Mouse (Mus musculus) gastrocnemius, postnatal 14 days (tissue): ENCODE results near the gene Nell2. TPM values are rescaled to one million over a fixed set of nuclear protein-coding genes. Genes with fewer than 3 reads are reported as not detected.

Source experiments
- DNase-seq: peaks from one replicate; pipeline ENCODE4 v3.0.0; 2021; ENCODE audit warnings: mixed read lengths
- intact Hi-C: fragments of 180-260 bp; cut with DNase I; formaldehyde crosslinking; loops from one replicate; pipeline ENCODE4 v1.15.1; 2025; ENCODE audit warnings: low total_unique reads
- total RNA-seq, 2 experiments: library from RNA; stranded (reverse); gene quantifications; 2 replicates each; pipeline ENCODE4 v1.2.3; 2021

The Nell2 gene
- total RNA-seq, 2 experiments from 2014 or later, result 0.33 to 0.51 TPM

GRCm38 (mm10) chr15:95482002-95482401 is 46.4 kb downstream of the Nell2 start:
- DNase-seq, result no peak
- intact Hi-C loops, result no loop called here

DNA sequence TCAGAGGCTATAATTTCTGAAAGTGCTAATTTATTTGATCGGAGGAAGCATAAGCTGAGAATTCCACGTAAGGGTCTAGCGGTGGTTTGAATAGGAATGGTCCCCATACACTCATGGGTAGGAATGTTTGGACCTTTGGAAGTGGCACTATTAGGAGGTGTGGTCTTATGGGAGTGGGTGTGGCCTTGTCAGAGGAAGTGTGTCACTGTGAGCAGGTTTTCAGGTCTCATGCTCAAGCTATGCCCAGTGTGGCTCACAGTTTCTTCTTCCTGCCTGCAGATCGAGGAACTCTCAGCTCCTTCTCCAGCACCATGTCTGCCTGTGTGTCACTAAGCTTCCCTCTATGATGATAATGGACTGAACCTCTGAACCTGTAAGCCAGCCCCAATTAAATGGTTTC is 46.8 kb downstream of the Nell2 start:
- intact Hi-C loops, result no loop called here
- no peak for DNase-seq

DNA sequence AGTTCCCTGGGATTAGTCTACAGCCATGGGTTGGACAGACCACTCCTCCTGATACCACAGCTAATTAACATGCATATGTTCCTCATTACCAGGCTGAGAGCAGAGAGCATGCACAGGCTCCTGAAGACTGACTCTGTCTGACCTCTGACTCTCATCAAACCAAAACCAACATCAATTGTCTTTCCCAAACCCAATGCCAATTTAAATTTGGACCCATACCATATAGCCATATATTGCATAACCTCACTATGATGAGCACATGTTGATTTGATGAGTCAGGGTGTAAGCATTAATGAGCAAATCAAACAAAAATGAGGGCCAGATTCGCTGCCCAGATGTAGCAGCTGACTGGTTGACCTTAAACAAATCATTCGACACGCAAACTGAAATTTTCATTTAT is 51.9 kb downstream of the Nell2 start:
- no peak for DNase-seq
- intact Hi-C loops, result no loop called here

DNA sequence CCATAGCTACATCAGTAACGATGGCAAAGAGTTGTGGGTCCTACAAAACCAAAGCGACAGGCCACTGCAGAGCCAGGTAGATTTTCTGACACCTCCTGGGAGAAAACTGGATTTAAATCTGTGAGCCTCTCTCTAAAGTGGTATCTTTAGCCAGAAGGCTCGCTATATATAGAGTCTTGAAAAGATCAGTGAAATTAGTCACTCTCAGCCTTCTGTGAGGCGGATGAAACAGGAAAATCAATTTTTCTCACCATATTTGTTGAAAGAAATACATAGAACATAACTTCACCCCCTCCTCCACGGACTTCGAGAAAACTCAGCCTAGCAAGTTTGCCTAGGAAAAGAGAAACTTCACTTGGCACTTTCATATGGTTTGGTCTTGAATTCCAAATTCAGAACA is 54.4 kb downstream of the Nell2 start:
- intact Hi-C loops, result no loop called here
- DNase-seq, result no peak

- no peak for DNase-seq
- intact Hi-C loops, result no loop called here
These were observed 61.2 kb downstream of the Nell2 start for GRCm38 (mm10) chr15:95467195-95467594.

- DNase-seq, result no peak
- intact Hi-C loops, result no loop called here
These were observed 68.3 kb downstream of the Nell2 start for GRCm38 (mm10) chr15:95460041-95460566.

GRCm38 (mm10) chr15:95444586-95444985 is 83.8 kb downstream of the Nell2 start:
- DNase-seq, result no peak
- intact Hi-C loops, result no loop called here

DNA sequence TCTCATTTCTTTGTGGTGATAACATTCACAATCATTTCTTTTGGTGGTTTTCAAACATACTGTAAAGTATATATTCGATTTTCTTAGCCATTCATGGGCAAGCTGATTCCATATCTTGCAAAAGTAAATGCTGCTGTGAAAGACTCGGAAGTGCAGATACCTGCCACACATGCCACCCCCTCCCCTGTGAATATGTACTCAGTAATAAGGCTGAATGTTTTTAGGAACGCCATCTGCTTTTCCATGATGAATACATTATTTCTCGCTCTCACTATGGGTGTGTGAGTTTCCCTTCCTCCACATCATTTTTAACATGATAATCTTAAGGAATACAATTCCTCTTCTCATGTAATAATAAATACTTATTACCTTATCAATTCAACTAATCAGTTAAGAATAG is 90.6 kb downstream of the Nell2 start:
- DNase-seq, result no peak
- intact Hi-C loops, result no loop called here

- DNase-seq, result no peak
- intact Hi-C loops, result no loop called here
These were observed 92.1 kb downstream of the Nell2 start for GRCm38 (mm10) chr15:95436261-95436660.

- intact Hi-C loops, result no loop called here
- DNase-seq, result no peak
These were observed 97.1 kb downstream of the Nell2 start for GRCm38 (mm10) chr15:95431156-95431799.

DNA sequence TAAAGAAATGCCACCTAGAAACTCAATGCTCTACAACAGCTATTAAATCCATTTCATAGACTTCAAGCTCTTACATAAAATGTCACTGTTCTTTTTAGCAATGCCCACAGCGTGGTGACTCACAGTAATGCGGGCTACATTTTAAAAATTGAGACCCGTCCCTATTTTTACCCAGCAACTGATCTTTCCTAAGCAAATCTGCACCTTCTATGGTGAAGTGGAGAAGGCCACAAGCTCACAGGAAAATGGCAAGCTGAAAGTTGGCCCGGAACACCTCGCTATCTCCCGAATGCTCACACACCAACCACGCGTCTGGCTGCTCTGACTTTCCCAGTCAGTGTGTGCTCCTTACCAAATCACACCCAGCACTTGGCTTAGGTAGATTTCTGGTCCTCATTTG is 98.4 kb downstream of the Nell2 start:
- intact Hi-C loops, result no loop called here
- no peak for DNase-seq

GRCm38 (mm10) chr15:95428003-95428663 is 100.2 kb downstream of the Nell2 start:
- DNase-seq, result no peak
- intact Hi-C loops, result no loop called here

GRCm38 (mm10) chr15:95425085-95425484 is 103.3 kb downstream of the Nell2 start:
- no peak for DNase-seq
- intact Hi-C loops, result no loop called here

- intact Hi-C loops, result no loop called here
- DNase-seq, result no peak
These were observed 106.0 kb downstream of the Nell2 start for GRCm38 (mm10) chr15:95422226-95422950.

DNA sequence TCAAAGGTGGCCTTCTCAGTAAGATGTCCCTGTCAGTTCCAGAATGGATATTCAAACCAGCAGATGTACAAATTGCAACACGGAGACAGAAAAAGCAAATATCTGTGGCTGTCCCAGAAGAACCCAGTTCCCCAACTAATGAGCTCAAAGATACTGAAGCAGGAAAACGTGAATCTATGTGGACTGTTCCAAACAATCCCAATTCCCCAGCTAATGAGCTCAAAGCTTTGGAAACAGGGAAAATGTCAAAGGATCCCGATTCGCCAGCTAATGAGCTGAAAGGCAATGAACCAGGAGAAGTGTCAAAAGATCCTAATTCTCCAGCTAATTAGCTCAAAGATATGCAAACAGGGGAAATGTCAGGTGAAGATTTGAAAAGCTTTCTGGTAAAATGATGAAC is 109.7 kb downstream of the Nell2 start:
- intact Hi-C loops, result no loop called here
- no peak for DNase-seq

GRCm38 (mm10) chr15:95411949-95412741 is 116.2 kb downstream of the Nell2 start:
- no peak for DNase-seq
- intact Hi-C loops, result no loop called here

DNA sequence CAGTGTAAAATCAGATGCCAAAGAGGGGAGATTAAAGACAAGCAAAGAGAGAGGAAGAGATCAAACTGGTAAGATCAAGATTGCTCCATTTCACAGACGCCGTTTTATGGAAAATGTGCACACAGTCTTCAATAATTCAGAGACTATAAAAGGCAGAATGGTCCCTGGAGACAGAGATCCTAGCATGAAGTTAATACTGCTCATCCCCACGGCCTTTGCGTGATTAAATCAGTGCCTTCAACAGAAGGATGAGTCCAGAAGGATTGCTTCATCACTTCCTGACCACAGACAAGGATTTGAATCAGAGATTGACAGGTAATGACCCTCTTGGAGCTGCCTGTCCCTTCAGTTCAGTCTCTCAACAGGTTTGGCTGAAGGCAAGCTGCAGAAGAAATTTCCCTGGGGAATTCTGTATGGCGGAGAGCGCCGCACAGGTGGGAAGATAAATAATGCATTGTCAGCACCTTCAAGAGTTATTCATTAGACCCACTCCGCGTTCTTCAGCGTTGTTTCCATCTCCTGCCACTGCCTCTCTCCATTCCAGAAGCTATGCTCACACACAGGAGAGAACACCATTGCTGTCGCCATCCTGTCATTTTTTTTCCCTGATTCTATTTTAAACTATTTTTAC is 118.0 kb downstream of the Nell2 start:
- intact Hi-C loops, result no loop called here

GRCm38 (mm10) chr15:95390347-95390746 is 138.0 kb downstream of the Nell2 start:
- no peak for DNase-seq

More for the DNA sequence above, 118.0 kb downstream of the Nell2 start:
- DNase-seq, result no peak

GRCm38 (mm10) chr15:95388950-95389349 is 139.4 kb downstream of the Nell2 start:
- DNase-seq, result no peak
- intact Hi-C loops, result no loop called here

More at GRCm38 (mm10) chr15:95390347-95390746, 138.0 kb downstream of the Nell2 start:
- intact Hi-C loops, result no loop called here
